Mouse (Mus musculus): ENCODE measurements around the gene Slc46a2. TPM values are rescaled to one million over a fixed set of nuclear protein-coding genes. Genes with fewer than 3 reads are reported as not detected.

Gene Slc46a2
- polyA plus RNA-seq, 1 experiment from 2014 or later = not detected

GRCm38 (mm10) chr4:59907092-59907491 is 7.8 kb downstream of the Slc46a2 start:
- 69% methylated on average over 6 of the region's 6 CpGs for WGBS
- no peaks in the 10 kb centered on the region for H3K27me3 ChIP-seq
- H3K36me3 ChIP-seq = no peaks in the 10 kb centered on the region
- ATAC-seq (replicated peaks; ENCODE audit: low FRiP score) = 0 out of 2 replicates have a peak, but pooled peaks have one; percentile 45
- 0 out of 2 replicates have a peak, but pooled peaks cover 2% of the 10 kb centered on the region for H3K4me1 ChIP-seq
- H3K27ac ChIP-seq = no peak overlapping the region
- H3K9ac ChIP-seq = no peak overlapping the region
- no peak overlapping the region for H3K4me3 ChIP-seq (replicated peaks)
- no peaks in the 10 kb centered on the region for H3K9me3 ChIP-seq (replicated peaks)
- H3K4me2 ChIP-seq = no peak overlapping the region

GRCm38 (mm10) chr4:59902547-59902946 is 12.3 kb downstream of the Slc46a2 start:
- peaks cover 14% of the 10 kb centered on the region for H3K36me3 ChIP-seq
- H3K27ac ChIP-seq = no peak overlapping the region
- H3K4me3 ChIP-seq (replicated peaks) = no peak overlapping the region
- H3K9me3 ChIP-seq (replicated peaks) = no peaks in the 10 kb centered on the region
- 73% methylated on average over 6 of the region's 6 CpGs for WGBS
- no peak overlapping the region for H3K4me2 ChIP-seq
- 0 out of 2 replicates have a peak, but pooled peaks cover 2% of the 10 kb centered on the region for H3K4me1 ChIP-seq
- no peak overlapping the region for H3K9ac ChIP-seq
- no peaks in the 10 kb centered on the region for H3K27me3 ChIP-seq
- no peak for ATAC-seq (replicated peaks; ENCODE audit: low FRiP score)

GRCm38 (mm10) chr4:59901810-59902209 is 13.0 kb downstream of the Slc46a2 start:
- H3K4me2 ChIP-seq = no peak overlapping the region
- no peaks in the 10 kb centered on the region for H3K27me3 ChIP-seq
- H3K4me3 ChIP-seq (replicated peaks) = no peak overlapping the region
- 0 out of 2 replicates have a peak, but pooled peaks cover 3% of the 10 kb centered on the region for H3K4me1 ChIP-seq
- H3K9ac ChIP-seq = no peak overlapping the region
- H3K9me3 ChIP-seq (replicated peaks) = no peaks in the 10 kb centered on the region
- WGBS = 82% methylated on average over 6 of the region's 6 CpGs
- H3K36me3 ChIP-seq = peaks cover 20% of the 10 kb centered on the region
- H3K27ac ChIP-seq = no peak overlapping the region
- no peak for ATAC-seq (replicated peaks; ENCODE audit: low FRiP score)

- 80% methylated on average over 9 of the region's 9 CpGs for WGBS
Measured at GRCm38 (mm10) chr4:59898521-59898919, 16.3 kb downstream of the Slc46a2 start.

GRCm38 (mm10) chr4:59897814-59898520 is 16.9 kb downstream of the Slc46a2 start:
- Histone ChIP-seq H3K4me3 (replicated peaks) (no peak overlapping the region), H3K36me3 (peaks cover 36% of the 10 kb centered on the region), H3K27me3 (no peaks in the 10 kb centered on the region), H3K9me3 (replicated peaks) (no peaks in the 10 kb centered on the region), H3K9ac (no peak overlapping the region), H3K27ac (no peak overlapping the region), H3K4me2 (no peak overlapping the region), H3K4me1 (0 out of 2 replicates have a peak, but pooled peaks cover 3% of the 10 kb centered on the region)
- WGBS = 84% methylated on average over 12 of the region's 12 CpGs
- no peak for ATAC-seq (replicated peaks; ENCODE audit: low FRiP score)

More at GRCm38 (mm10) chr4:59898521-59898919, 16.3 kb downstream of the Slc46a2 start:
- no peaks in the 10 kb centered on the region for H3K9me3 ChIP-seq (replicated peaks)
- no peak overlapping the region for H3K4me2 ChIP-seq
- no peak overlapping the region for H3K9ac ChIP-seq
- H3K36me3 ChIP-seq = peaks cover 36% of the 10 kb centered on the region
- no peaks in the 10 kb centered on the region for H3K27me3 ChIP-seq
- H3K27ac ChIP-seq = no peak overlapping the region
- no peak overlapping the region for H3K4me3 ChIP-seq (replicated peaks)
- H3K4me1 ChIP-seq = 0 out of 2 replicates have a peak, but pooled peaks cover 3% of the 10 kb centered on the region
- no peak for ATAC-seq (replicated peaks; ENCODE audit: low FRiP score)

DNA sequence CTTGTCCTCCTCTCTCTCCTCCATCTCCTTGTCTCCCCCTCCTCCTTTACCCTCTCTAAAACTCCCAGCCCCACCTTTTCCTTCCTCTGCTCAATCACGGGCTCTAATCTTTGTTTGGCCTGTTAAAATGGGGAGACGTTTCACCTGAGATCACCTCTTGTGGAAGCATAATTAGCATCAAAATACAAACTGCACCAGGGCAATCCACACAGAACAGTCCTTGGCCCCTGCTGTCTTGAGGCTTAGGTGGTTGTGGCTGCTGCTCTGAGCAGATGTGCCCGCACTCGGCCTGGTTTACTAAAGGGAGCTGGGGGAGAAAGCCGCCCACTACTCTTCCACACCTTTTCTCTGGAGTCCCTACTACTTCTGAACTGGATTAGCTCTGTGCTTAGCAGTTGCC is 18.9 kb downstream of the Slc46a2 start:
- peaks cover 36% of the 10 kb centered on the region for H3K36me3 ChIP-seq
- H3K27ac ChIP-seq = no peak overlapping the region
- H3K4me3 ChIP-seq (replicated peaks) = no peak overlapping the region
- WGBS = 68% methylated on average over 5 of the region's 5 CpGs
- H3K4me2 ChIP-seq = no peak overlapping the region
- H3K9me3 ChIP-seq (replicated peaks) = no peaks in the 10 kb centered on the region
- no peak overlapping the region for H3K9ac ChIP-seq
- H3K4me1 ChIP-seq = 0 out of 2 replicates have a peak, but pooled peaks cover 3% of the 10 kb centered on the region
- no peaks in the 10 kb centered on the region for H3K27me3 ChIP-seq
- no peak for ATAC-seq (replicated peaks; ENCODE audit: low FRiP score)

- no peak for ATAC-seq (replicated peaks; ENCODE audit: low FRiP score)
- H3K9me3 ChIP-seq (replicated peaks) = no peaks in the 10 kb centered on the region
- 0 out of 2 replicates have a peak, but pooled peaks cover 3% of the 10 kb centered on the region for H3K4me1 ChIP-seq
- 94% methylated on average over 3 of the region's 3 CpGs for WGBS
- H3K4me3 ChIP-seq (replicated peaks) = no peak overlapping the region
- peaks cover 32% of the 10 kb centered on the region for H3K36me3 ChIP-seq
- H3K27me3 ChIP-seq = no peaks in the 10 kb centered on the region
- no peak overlapping the region for H3K27ac ChIP-seq
- no peak overlapping the region for H3K9ac ChIP-seq
- H3K4me2 ChIP-seq = no peak overlapping the region
Measured at GRCm38 (mm10) chr4:59894977-59895575, 19.8 kb downstream of the Slc46a2 start.

DNA sequence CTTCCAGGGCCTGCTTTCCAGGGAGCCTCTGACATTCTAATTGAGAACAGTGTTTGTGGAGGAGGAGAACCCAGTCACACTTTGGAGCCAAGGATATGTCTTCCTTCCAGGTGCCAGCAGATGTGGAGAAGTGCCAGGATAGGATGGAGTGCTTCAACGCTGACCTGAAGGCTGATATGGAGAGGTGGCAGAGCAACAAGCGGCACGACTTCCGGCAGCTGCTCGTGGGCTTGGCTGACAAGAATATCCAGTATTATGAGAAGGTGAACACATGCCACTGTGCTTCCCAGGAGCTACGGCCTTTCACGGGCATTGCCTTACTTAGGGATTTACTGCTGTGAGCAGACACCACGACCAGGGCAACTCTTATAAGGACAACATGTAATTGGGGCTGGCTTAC is 20.4 kb downstream of the Slc46a2 start:
- H3K36me3 ChIP-seq = peaks cover 32% of the 10 kb centered on the region
- no peak overlapping the region for H3K4me3 ChIP-seq (replicated peaks)
- ATAC-seq (replicated peaks; ENCODE audit: low FRiP score) = no peak
- WGBS = 85% methylated on average over 8 of the region's 8 CpGs
- H3K4me2 ChIP-seq = no peak overlapping the region
- no peak overlapping the region for H3K9ac ChIP-seq
- H3K9me3 ChIP-seq (replicated peaks) = no peaks in the 10 kb centered on the region
- 0 out of 2 replicates have a peak, but pooled peaks cover 3% of the 10 kb centered on the region for H3K4me1 ChIP-seq
- H3K27ac ChIP-seq = no peak overlapping the region
- no peaks in the 10 kb centered on the region for H3K27me3 ChIP-seq

- H3K9ac ChIP-seq = no peak overlapping the region
- no peaks in the 10 kb centered on the region for H3K27me3 ChIP-seq
- H3K4me1 ChIP-seq = 0 out of 2 replicates have a peak, but pooled peaks cover 3% of the 10 kb centered on the region
- no peaks in the 10 kb centered on the region for H3K9me3 ChIP-seq (replicated peaks)
- H3K4me3 ChIP-seq (replicated peaks) = no peak overlapping the region
- ATAC-seq (replicated peaks; ENCODE audit: low FRiP score) = no peak
- no peak overlapping the region for H3K4me2 ChIP-seq
- peaks cover 22% of the 10 kb centered on the region for H3K36me3 ChIP-seq
- no peak overlapping the region for H3K27ac ChIP-seq
- WGBS = 90% methylated on average over 5 of the region's 5 CpGs
Measured at GRCm38 (mm10) chr4:59892731-59893130, 22.1 kb downstream of the Slc46a2 start.

GRCm38 (mm10) chr4:59891723-59892416 is 23.0 kb downstream of the Slc46a2 start:
- Histone ChIP-seq H3K9me3 (replicated peaks) (no peaks in the 10 kb centered on the region), H3K4me1 (no peaks in the 10 kb centered on the region), H3K9ac (no peak overlapping the region), H3K36me3 (peaks cover 17% of the 10 kb centered on the region), H3K4me3 (replicated peaks) (no peak overlapping the region), H3K27ac (no peak overlapping the region), H3K4me2 (no peak overlapping the region), H3K27me3 (no peaks in the 10 kb centered on the region)
- ATAC-seq (replicated peaks; ENCODE audit: low FRiP score) = no peak
- 89% methylated on average over 10 of the region's 10 CpGs for WGBS

DNA sequence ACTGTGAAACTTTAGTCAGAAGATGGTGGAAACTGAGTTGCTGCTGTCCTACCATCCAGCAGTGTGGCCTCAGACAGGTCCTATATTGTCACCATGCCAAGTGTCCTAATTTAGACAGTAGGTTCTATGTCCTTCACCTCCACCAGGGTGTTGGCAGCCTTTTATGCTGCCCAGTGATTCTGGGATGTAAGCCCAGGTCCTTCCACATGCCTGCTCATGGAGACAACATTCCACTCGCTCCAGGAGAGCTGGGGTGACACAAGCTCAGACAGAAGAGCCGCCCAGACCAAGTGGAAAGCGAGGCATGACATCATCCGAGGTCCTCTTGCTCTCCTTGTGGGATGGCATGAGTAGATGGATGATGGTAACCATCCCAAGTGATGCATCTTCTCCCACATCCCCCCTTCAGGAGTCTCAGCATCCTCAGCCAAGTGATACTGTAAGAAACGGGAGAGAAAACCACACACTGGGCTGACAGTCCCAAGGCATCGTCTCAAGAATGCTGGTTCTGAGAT is 24.7 kb downstream of the Slc46a2 start:
- Histone ChIP-seq H3K4me2 (no peak overlapping the region), H3K27ac (no peak overlapping the region), H3K4me1 (no peaks in the 10 kb centered on the region), H3K36me3 (peaks cover 22% of the 10 kb centered on the region), H3K9me3 (replicated peaks) (no peaks in the 10 kb centered on the region), H3K27me3 (no peaks in the 10 kb centered on the region), H3K4me3 (replicated peaks) (no peak overlapping the region), H3K9ac (no peak overlapping the region)
- WGBS = 91% methylated on average over 6 of the region's 6 CpGs
- ATAC-seq (replicated peaks; ENCODE audit: low FRiP score) = no peak

- no peak overlapping the region for H3K4me2 ChIP-seq
- H3K4me1 ChIP-seq = no peaks in the 10 kb centered on the region
- H3K9me3 ChIP-seq (replicated peaks) = no peaks in the 10 kb centered on the region
- H3K36me3 ChIP-seq = peaks cover 17% of the 10 kb centered on the region
- H3K4me3 ChIP-seq (replicated peaks) = no peak overlapping the region
- no peak overlapping the region for H3K9ac ChIP-seq
- no peaks in the 10 kb centered on the region for H3K27me3 ChIP-seq
- H3K27ac ChIP-seq = no peak overlapping the region
- 41% methylated on average over 5 of the region's 5 CpGs for WGBS
- peak; percentile 68 for ATAC-seq (replicated peaks; ENCODE audit: low FRiP score)
Measured at GRCm38 (mm10) chr4:59888014-59888413, 26.8 kb downstream of the Slc46a2 start.
